Mouse (Mus musculus) monocyte, adult 5-6 weeks (primary cell): ENCODE results near the gene Ap1g2. TPM values are rescaled to one million over a fixed set of nuclear protein-coding genes. Genes with fewer than 3 reads are reported as not detected.
A peak's percentile ranks its signal among the peaks of the same experiment; 100 is the strongest.

Experiments used
- ATAC-seq: fragments of 153-309, 156-312 bp; replicated peaks from 2 replicates; pipeline ENCODE4 v1.8.0; 2017; ENCODE audit warnings: mild to moderate bottlenecking; ENCODE audit not compliant: low TSS enrichment, insufficient number of reproducible peaks, severe bottlenecking, poor library complexity, low FRiP score
- total RNA-seq: library from RNA; stranded (forward); fragments of 200-1000, 200-491, 200-594 nt; gene quantifications from 3 replicates; pipeline ENCODE4 v1.2.3, GENCODE M21; 2017

Gene Ap1g2
- total RNA-seq, result 26.9 to 61.0 TPM (median 34.8 TPM) in 3 replicates

- ATAC-seq, result peak; percentile 82
These were observed at the start of gene Ap1g2 for GRCm38 (mm10) chr14:55105836-55106809. Gene Ap1g2, minus strand, starts transcription at chr14:55106593.

GRCm38 (mm10) chr14:55152951-55153481 is 46.6 kb upstream of the Ap1g2 start:
- ATAC-seq, result no peak

GRCm38 (mm10) chr14:55152174-55152573 is 45.8 kb upstream of the Ap1g2 start:
- ATAC-seq, result no peak

DNA sequence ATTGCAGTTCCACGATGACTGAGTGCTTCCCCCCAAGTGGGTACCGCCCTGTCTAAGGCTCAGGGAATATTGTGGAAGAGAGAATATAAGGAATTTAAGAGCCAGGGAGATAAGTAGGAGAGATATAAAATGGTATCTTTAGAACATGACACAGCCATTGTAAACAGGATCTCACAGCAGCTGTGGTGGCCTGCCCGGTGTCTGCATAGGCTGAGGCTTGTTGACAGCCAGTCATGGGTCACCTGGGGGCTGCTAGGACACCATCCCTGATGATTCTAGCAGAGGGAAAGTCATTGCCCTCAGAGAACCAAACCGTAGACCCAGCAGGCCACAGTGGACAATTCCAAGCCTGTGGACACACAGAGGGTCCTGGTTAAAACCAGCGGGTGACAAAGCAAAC is 44.6 kb upstream of the Ap1g2 start:
- ATAC-seq, result no peak

DNA sequence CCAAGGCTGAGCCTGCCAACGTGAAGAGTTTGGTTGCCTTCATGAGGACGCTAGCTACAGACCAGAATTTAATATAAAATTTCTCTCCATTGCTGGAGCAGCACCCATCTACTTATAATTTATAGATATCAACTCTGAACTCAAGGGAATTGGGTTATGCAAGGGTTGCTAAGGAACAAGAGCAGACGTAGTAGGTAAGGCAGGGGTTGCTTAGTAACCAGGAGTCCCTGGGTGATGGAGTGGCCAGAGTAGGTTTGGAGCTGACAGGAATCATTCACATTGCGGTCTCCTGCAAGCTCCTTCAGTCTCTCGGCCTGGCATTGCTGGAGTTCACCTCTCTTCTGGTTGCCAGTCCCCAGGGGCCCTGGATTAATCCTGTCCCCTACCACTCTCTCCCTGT is 42.6 kb upstream of the Ap1g2 start:
- no peak for ATAC-seq

- ATAC-seq, result peak; percentile 58; the same call in 1 of the 2 replicates
These were observed 42.0 kb upstream of the Ap1g2 start for GRCm38 (mm10) chr14:55148363-55148915.

DNA sequence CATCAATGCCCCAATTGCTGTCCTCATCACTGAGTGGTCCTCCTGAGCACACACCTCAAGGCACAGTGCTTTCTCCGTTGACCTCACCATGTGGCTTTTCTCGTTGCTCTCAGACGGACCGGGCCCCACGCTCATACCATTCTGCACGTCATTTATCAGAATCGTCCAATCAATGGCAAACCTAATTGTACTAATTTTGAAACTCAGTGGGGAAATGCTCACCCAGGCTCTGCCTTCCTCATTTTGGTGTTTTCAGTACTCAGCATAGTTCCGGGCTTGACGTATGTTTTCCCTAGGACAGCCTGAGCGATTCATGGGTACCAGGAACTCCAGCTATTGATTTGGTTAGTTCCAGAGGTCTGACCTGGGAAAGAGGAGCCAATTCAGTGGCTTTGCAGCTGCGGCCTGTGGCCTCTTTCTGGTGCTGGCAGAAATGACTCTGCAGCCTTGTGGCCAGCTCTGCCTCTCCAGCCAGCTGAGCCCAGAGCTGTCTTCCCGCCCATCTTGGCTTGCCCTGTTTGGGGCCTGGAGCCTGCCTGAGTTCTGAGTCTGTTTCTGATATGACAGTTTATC is 40.5 kb upstream of the Ap1g2 start:
- peak; percentile 84 for ATAC-seq

DNA sequence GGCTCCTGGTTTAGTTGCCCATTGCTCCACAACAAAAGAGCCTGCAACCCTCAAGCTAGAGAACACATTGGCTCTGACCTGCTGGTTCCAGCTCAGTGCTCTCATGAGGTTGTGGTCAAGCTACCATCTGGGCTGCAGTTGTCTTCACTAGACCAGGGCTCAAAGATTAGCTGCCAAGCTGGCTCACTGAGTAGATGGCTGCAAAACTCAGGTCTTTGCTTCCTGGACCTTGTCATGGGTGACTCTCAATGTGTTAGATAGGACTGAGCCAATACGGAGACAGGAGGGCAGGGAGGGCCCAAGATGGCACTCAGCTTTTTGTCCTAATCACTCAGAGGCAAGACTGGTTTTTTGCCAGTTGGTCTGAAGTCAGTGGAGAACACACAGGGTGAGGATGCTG is 39.9 kb upstream of the Ap1g2 start:
- ATAC-seq, result peak; percentile 6; the same call in 1 of the 2 replicates

GRCm38 (mm10) chr14:55139313-55139712 is 32.9 kb upstream of the Ap1g2 start:
- no peak for ATAC-seq

DNA sequence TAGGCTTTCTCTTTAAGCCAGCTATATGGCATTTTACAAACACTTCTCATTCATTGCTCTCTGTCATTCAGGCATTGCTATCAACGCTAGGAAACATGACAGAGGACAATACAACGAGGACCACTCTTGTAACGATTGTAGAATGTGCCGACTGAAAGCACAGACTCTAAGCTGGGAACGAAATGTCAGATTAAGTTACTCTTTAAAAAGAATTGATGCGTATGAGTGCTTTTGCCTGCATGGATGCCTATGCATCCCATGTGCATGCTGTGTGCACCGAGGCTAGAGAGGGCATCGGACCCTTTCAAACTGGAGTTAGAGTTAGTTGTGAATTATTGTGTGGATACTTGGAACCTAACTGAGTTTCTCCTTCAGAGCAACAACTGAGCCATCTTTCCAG is 29.3 kb upstream of the Ap1g2 start:
- no peak for ATAC-seq

GRCm38 (mm10) chr14:55126521-55126920 is 20.1 kb upstream of the Ap1g2 start:
- no peak for ATAC-seq

DNA sequence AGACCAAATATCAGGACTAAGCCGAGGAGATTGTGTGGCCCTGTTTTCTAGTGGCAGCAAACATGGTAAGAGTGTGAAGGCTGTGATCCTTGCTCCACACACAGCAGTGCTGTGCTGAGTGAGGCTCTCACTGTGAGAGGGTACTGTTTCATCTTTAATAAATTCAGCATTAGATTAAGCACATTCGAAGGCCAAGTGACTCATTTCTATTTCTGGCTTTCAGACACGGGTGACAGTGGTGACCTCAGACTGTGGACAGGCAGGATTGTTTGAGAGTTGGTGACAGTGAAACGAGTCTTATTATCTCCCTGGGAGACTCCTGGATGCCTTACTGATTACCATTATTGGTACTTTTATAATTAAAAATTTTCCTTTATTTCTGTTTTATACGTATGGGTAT is 19.3 kb upstream of the Ap1g2 start:
- no peak for ATAC-seq

DNA sequence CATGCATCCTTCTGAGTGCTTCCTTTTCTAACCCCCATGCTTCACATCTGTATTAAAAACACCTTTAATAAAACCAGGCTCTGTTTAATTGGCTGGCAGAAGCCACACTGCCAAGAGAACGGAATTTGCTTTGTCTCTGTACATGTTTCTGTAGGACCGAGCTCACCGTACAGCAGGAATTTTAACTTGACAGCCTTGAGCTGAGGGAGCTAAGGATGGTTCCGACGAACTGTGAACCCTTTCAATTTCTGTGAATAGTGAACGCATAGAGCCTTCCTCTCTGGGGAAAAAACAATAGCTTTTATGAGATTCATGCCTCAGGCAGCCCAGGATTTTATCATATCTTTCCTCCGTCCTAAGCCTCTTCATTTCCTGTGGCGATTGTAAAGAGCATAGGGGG is 16.0 kb upstream of the Ap1g2 start:
- ATAC-seq, result no peak

- peak; percentile 28; the same call in 1 of the 2 replicates for ATAC-seq
These were observed 15.6 kb upstream of the Ap1g2 start for GRCm38 (mm10) chr14:55121947-55122346.

DNA sequence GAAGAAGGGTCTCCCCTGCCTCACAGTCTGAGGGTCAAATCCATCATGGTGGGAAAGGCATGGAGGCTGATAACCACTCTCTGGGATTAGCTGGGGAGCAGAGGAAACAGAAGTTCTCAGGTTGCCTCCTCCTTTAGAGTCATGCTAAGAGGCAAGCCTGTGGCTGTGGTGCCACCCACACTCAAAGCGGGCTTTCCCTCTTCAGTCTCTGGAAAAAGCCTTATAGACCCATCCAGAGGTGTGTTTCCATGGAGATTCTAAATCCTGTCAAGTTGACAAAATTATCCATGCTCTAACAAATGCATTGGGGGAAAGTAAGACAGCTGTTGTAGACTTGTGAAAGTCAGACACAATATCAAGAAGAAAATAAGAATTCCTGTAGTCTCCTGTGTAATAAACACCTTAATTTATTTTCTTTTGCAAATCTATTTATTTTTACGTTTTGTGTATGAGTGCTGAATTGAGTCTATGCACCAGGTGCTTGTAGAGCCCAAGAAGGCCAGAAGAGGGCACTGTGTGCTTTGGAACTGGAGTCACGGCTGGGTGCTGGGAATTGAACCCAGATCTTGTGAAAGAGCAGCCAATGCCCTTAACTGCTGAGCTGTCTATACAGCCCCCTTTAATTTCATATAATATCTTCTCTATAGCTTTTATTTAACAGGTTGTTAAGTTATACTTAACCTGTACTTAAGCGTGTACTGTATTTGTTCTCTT is 13.2 kb upstream of the Ap1g2 start:
- ATAC-seq, result no peak

GRCm38 (mm10) chr14:55118852-55119251 is 12.5 kb upstream of the Ap1g2 start:
- ATAC-seq, result no peak

DNA sequence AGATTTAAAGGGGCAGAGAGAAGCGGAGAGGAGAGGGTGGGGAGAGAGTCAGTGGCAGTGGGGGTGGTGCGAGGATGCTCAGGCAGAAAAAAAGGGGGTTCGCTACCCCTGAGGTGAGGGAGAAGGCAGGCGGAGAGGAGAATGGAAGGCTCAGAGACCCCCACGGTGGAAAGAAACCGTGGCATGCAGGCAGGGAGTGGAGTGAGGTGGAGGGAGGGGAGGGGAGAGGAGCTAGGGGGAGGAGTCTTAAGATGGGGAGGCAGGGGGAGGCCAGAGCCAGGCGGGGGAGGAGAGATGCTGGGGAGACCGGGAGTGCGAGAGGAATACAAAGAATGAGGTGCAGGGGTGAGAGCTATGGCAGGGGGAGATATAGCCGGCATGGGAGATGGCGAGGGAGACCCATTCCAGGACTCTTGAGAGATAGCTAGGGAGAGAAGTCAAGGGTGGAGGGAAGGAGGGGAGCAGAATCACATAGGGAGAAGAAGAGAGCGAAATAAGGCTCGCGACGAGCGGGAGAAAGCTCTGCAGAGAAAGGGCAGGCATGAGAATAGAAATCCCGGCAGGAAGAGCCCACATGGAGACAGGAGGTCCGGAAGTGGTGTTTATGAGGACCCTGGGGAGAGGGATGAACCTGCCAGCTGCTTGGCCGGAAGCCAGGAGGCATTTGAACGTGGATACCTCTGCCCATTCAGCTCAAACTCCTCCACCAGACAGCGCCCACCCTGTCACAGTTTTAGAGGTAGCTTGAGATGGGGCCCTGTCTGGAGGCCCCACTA is 10.2 kb upstream of the Ap1g2 start, which contains the start of gene Jph4:
Jph4 (minus strand) TSS at position 511 of the 776 bp plus-strand sequence.
- ATAC-seq, result no peak

GRCm38 (mm10) chr14:55115846-55116245 is 9.5 kb upstream of the Ap1g2 start:
- no peak for ATAC-seq
